Mouse (Mus musculus) ES-E14 (cell line): ENCODE data around the gene Itga11. TPM values are rescaled to one million over a fixed set of nuclear protein-coding genes. Genes with fewer than 3 reads are reported as not detected.

Experiments used
- DNase-seq: peaks from one replicate; pipeline ENCODE4 v3.0.0-alpha.2; 2013; ENCODE audit warnings: low read depth, low spot score
- H3K27ac ChIP-seq: 2 replicates; pipeline ENCODE4 v1.5.1; 2012; ENCODE audit warnings: low read depth, mild to moderate bottlenecking, low read length, moderate library complexity, mixed read lengths; ENCODE audit not compliant: poor library complexity, insufficient read depth, severe bottlenecking
- H3K36me3 ChIP-seq: 2 replicates; pipeline ENCODE4 v1.6.1; 2012; ENCODE audit warnings: mild to moderate bottlenecking, low read length, moderate library complexity, mixed read lengths; ENCODE audit not compliant: control insufficient read depth, poor library complexity, insufficient read depth, severe bottlenecking
- H3K4me1 ChIP-seq, 2 experiments: fragments of 150-350 bp in 1 of 2; sonication (generic) in 1 of 2; 2 replicates each; pipeline ENCODE4 v1.6.1; 2012; ENCODE audit warnings: low read length in 2 of 2, mild to moderate bottlenecking in 1 of 2, mixed read lengths in 1 of 2; ENCODE audit not compliant: control insufficient read depth in 2 of 2, insufficient read depth in 2 of 2, poor library complexity in 1 of 2
- H3K4me3 ChIP-seq, 2 experiments: fragments of 150-350 bp in 1 of 2; sonication (generic) in 1 of 2; 2 replicates each; pipeline ENCODE4 v1.5.1; 2012; ENCODE audit warnings: low read length in 2 of 2, low read depth in 1 of 2, mild to moderate bottlenecking in 1 of 2, mixed read lengths in 1 of 2; ENCODE audit not compliant: insufficient read depth in 1 of 2, poor library complexity in 1 of 2, severe bottlenecking in 1 of 2
- H3K9ac ChIP-seq: 2 replicates; pipeline ENCODE4 v1.6.1; 2012; ENCODE audit warnings: low read depth, mild to moderate bottlenecking, low read length, mixed read lengths; ENCODE audit not compliant: poor library complexity, insufficient read depth, severe bottlenecking
- H3K9me3 ChIP-seq: fragments of 150-350 bp; sonication (generic); 2 replicates; pipeline ENCODE4 v1.6.1; 2012; ENCODE audit warnings: low read depth, mild to moderate bottlenecking, low read length; ENCODE audit not compliant: control insufficient read depth, insufficient read depth
- CHD2 ChIP-seq: IDR thresholded peaks from 2 replicates; pipeline ENCODE4 v1.6.1; 2014; ENCODE audit warnings: mild to moderate bottlenecking, low read depth, low read length, inconsistent platforms
- HCFC1 ChIP-seq: IDR thresholded peaks from 2 replicates; pipeline ENCODE4 v1.6.1; 2012; ENCODE audit warnings: low read length, inconsistent platforms, borderline replicate concordance; ENCODE audit not compliant: insufficient read depth
- MAFK ChIP-seq: IDR thresholded peaks from 2 replicates; pipeline ENCODE4 v1.6.1; 2014; ENCODE audit warnings: mild to moderate bottlenecking, low read depth, low read length, inconsistent platforms; ENCODE audit not compliant: insufficient read depth
- ZC3H11A ChIP-seq: IDR thresholded peaks from 2 replicates; pipeline ENCODE4 v1.6.1; 2012; ENCODE audit warnings: low read depth, mild to moderate bottlenecking, inconsistent platforms, low read length, borderline replicate concordance
- ZNF384 ChIP-seq: IDR thresholded peaks from 2 replicates; pipeline ENCODE4 v1.6.1; 2012; ENCODE audit warnings: low read depth, low read length, inconsistent platforms
- in situ Hi-C, 2 experiments: fragments of 600-800 bp; cut with MboI; formaldehyde crosslinking; loops; one replicate each; pipeline ENCODE4 v1.15.1; 2025; ENCODE audit warnings: low sequenced_read_pairs in 2 of 2, inconsistent platforms in 1 of 2; ENCODE audit not compliant: unreplicated experiment in 2 of 2
- total RNA-seq: library from RNA; depleted of rRNA; stranded (reverse); fragments of 300-350 nt; gene quantifications from 2 replicates; pipeline ENCODE4 v1.2.3, GENCODE M21; 2012; rRNA removed

Itga11 gene
- 1.0 and 1.3 TPM in 2 replicates for total RNA-seq

GRCm38 (mm10) chr9:62677641-62678549 is at the start of gene Itga11:
Gene Itga11, plus strand, starts transcription at chr9:62677826.
- Histone ChIP-seq H3K9me3 (no peaks in the 10 kb centered on the region), H3K4me3 (peak within 1 kb of the TSS; percentile 46 to 50), H3K4me1 (0 out of 4 replicates have a peak, but pooled peaks cover 0 to 2% of the 10 kb centered on the region in 2 experiments), H3K36me3 (no peaks in the 10 kb centered on the region), H3K27ac (no peak within 1 kb of the TSS), H3K9ac (peak within 1 kb of the TSS; percentile 30)
- DNase-seq = no peak
- TF ChIP-seq CHD2 (no peak), HCFC1 (no peak), ZNF384 (no peak), MAFK (no peak), ZC3H11A (no peak)
- in situ Hi-C loops = no loop called here

- Histone ChIP-seq H3K36me3 (no peaks in the 10 kb centered on the region), H3K9ac (no peak overlapping the region), H3K4me3 (no peak overlapping the region), H3K4me1 (no peaks in the 10 kb centered on the region), H3K27ac (no peak overlapping the region), H3K9me3 (no peaks in the 10 kb centered on the region)
- no peak for TF ChIP-seq ZC3H11A
- TF ChIP-seq HCFC1 = no peak
- no peak for TF ChIP-seq CHD2
- no peak for TF ChIP-seq ZNF384
- TF ChIP-seq MAFK = no peak
- no peak for DNase-seq
- in situ Hi-C loops = no loop called here
These were observed 46.9 kb upstream of the Itga11 start for GRCm38 (mm10) chr9:62630631-62631240.

- no peak overlapping the region for H3K9ac ChIP-seq
- no peak for TF ChIP-seq HCFC1
- no peak for TF ChIP-seq ZNF384
- TF ChIP-seq MAFK = no peak
- no peak for TF ChIP-seq CHD2
- no peaks in the 10 kb centered on the region for H3K9me3 ChIP-seq
- no peak for DNase-seq
- in situ Hi-C loops = no loop called here
- H3K4me1 ChIP-seq = no peaks in the 10 kb centered on the region
- H3K36me3 ChIP-seq = no peaks in the 10 kb centered on the region
- H3K4me3 ChIP-seq = no peak overlapping the region
- H3K27ac ChIP-seq = no peak overlapping the region
These were observed 45.2 kb upstream of the Itga11 start for GRCm38 (mm10) chr9:62632392-62632791.

GRCm38 (mm10) chr9:62638045-62638444 is 39.6 kb upstream of the Itga11 start:
- DNase-seq = no peak
- Histone ChIP-seq H3K4me1 (no peaks in the 10 kb centered on the region), H3K36me3 (no peaks in the 10 kb centered on the region), H3K9me3 (no peaks in the 10 kb centered on the region), H3K9ac (no peak overlapping the region), H3K27ac (no peak overlapping the region), H3K4me3 (no peak overlapping the region)
- in situ Hi-C loops = no loop called here
- no peak for TF ChIP-seq HCFC1

GRCm38 (mm10) chr9:62639686-62640085 is 37.9 kb upstream of the Itga11 start:
- DNase-seq = no peak
- in situ Hi-C loops = no loop called here
- no peaks in the 10 kb centered on the region for H3K36me3 ChIP-seq
- H3K27ac ChIP-seq = no peak overlapping the region
- H3K9ac ChIP-seq = no peak overlapping the region
- H3K4me1 ChIP-seq = no peaks in the 10 kb centered on the region
- TF ChIP-seq MAFK (no peak), ZC3H11A (no peak)
- no peaks in the 10 kb centered on the region for H3K9me3 ChIP-seq
- H3K4me3 ChIP-seq = no peak overlapping the region
